Mouse (Mus musculus) lung, postnatal 10 days (tissue): ENCODE results near the gene Olfr1259.
"Not testable (repeated sequence)": the region's sequence is repeated elsewhere in the genome, so short reads cannot be mapped to it uniquely, and the experiment has no call there.

Source experiments
- DNase-seq: peaks from one replicate; pipeline ENCODE4 v3.0.0; 2021

The Olfr1259 gene

GRCm38 (mm10) chr2:89948564-89948963 lies at the start of gene Olfr1259:
Gene Olfr1259 (minus strand): TSS chr2:89948664.
- no peak for DNase-seq

- no peak for DNase-seq
These were observed 42.5 kb upstream of the Olfr1259 start, which contains the start of gene Olfr1261 for GRCm38 (mm10) chr2:89990921-89991320. Gene Olfr1261 (plus strand): TSS chr2:89991221.

DNA sequence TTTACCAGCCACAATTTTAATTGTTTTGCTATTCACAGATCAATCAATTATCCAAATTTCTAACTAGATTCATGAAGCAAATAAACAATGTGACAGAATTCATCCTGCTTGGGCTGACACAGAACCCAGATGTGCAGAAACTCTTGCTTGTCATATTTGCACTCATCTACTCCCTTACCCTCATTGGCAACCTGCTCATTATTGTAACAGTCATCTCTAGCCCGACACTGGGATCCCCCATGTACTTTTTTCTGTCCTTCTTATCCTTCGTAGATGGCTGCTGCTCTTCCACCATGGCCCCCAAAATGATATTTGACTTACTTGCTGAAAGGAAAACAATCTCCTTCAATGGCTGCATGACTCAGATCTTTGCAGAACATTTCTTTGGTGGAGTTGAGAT lies 29.2 kb upstream of the Olfr1259 start:
- no peak for DNase-seq

GRCm38 (mm10) chr2:89974184-89974583 lies 25.7 kb upstream of the Olfr1259 start, which contains the start of gene Olfr1260:
Gene Olfr1260 (plus strand): TSS chr2:89974340.
- no peak for DNase-seq

DNA sequence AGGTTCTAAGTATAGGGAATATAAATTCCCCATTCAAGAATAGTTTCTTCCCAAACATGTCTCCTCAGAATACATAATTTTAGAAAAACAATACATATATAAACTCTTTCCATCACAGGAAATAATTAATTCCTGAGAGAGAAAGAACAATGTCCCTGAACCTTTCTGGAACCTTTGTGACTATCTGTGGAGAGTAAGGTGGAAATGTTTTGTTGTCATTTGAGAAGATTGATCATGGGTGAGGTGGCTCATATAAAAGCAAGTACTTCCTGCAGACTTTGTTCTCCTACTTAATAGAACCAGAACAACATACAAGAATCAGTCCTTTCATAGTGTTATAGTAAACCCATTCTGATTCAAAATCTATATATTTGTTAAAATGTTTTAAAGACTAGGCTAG lies 21.5 kb downstream of the Olfr1259 start, which contains the start of gene Olfr1258:
Olfr1258 (plus strand) TSS at position 301 of the 400 bp plus-strand sequence.
- no peak for DNase-seq

DNA sequence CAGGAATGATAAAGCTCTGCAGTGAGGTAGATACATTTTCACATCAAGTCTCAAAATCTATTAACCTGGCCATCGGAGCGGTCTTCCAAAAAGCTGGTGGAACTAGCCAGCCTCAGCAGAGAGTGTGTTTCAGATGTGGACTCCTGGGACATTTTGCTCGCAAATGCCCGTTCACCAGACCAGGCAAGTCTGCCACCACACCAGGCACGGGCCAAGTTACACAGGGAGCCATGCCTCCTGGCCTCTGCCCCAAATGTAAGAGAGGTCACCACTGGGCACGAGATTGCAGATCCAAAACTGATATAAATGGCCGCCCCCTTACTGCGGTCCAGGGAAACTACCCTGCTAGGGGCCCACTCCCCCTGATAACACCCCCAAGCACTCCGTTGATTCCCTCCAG lies 35.8 kb downstream of the Olfr1259 start:
- not testable (repeated sequence) for DNase-seq
